Mouse (Mus musculus) urinary bladder, postnatal 10 days (tissue): ENCODE results near the gene Slc35f1.

Experiments
- DNase-seq: peaks from one replicate; pipeline ENCODE4 v3.0.0; 2022; ENCODE audit warnings: low spot score

The Slc35f1 gene

GRCm38 (mm10) chr10:53101412-53101811, 411.1 kb downstream of the Slc35f1 start:
- DNase-seq = no peak

GRCm38 (mm10) chr10:53102423-53102822, 412.1 kb downstream of the Slc35f1 start:
- no peak for DNase-seq

GRCm38 (mm10) chr10:53115028-53115427, 424.7 kb downstream of the Slc35f1 start:
- peak; percentile 25 for DNase-seq

GRCm38 (mm10) chr10:53115673-53116398, 425.5 kb downstream of the Slc35f1 start:
- no peak for DNase-seq

- no peak for DNase-seq
These were observed 430.3 kb downstream of the Slc35f1 start for GRCm38 (mm10) chr10:53120608-53121007.

- no peak for DNase-seq
These were observed 434.0 kb downstream of the Slc35f1 start for GRCm38 (mm10) chr10:53124365-53124764.

GRCm38 (mm10) chr10:53132707-53133106, 442.4 kb downstream of the Slc35f1 start:
- no peak for DNase-seq

GRCm38 (mm10) chr10:53150321-53150720, 460.0 kb downstream of the Slc35f1 start:
- no peak for DNase-seq

GRCm38 (mm10) chr10:53150916-53151315, 460.6 kb downstream of the Slc35f1 start:
- no peak for DNase-seq

GRCm38 (mm10) chr10:53156374-53156773, 466.0 kb downstream of the Slc35f1 start:
- no peak for DNase-seq

- DNase-seq = no peak
These were observed 467.4 kb downstream of the Slc35f1 start for GRCm38 (mm10) chr10:53157740-53158139.
